In the genomic region with DNA sequence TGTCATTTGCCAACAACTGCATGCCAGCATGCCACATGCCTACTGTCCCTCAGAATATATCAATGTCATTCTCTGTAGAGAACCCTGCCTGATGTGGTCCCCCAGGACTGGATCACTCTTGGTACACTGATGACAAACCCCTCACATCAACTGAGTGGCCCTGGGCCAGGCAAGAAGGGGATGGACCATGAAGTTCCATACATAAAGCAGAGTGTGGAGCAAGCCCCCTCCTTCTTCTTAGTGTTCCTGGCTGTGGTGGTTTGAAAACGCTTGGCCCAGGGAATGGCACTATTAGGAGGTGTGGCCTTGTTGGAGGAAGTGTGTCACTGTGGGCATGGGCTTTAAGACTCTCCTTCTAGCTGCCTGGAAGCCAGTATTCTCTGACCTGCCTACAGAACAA, we compare ENCODE assay signal across 18 mouse cellular contexts. TPM values are rescaled to one million over a fixed set of nuclear protein-coding genes. Genes with fewer than 3 reads are reported as not detected.
"Had no signal": no experiment of that assay in that cellular context is flagged by ENCODE, and none has a peak within 500 bp of the region (broad histone marks: within the 10 kb centered on the region; RNA-seq: fewer than 3 reads in every experiment).

No protein-coding gene starts in this region.

- H3K9me3 ChIP-seq: lung, embryonic 15.5 days; midbrain, embryonic 15.5 days had no signal

- H3K4me3 ChIP-seq: lung, embryonic 15.5 days; midbrain, embryonic 13.5 days; midbrain, embryonic 15.5 days; neural tube, embryonic 12.5 days; stomach, embryonic 15.5 days had no signal

- H3K27me3 ChIP-seq: lung, embryonic 15.5 days; midbrain, embryonic 13.5 days; midbrain, embryonic 15.5 days; neural tube, embryonic 12.5 days; stomach, embryonic 15.5 days had no signal

- H3K27ac ChIP-seq: macrophage; midbrain, embryonic 13.5 days; midbrain, embryonic 15.5 days; neural tube, embryonic 12.5 days; stomach, embryonic 15.5 days; stomach, postnatal 0 days had no signal

- DNase-seq: liver, postnatal 0 days; lung, adult 2 months; lung, postnatal 14 days; lung, postnatal 36 days; right cerebral cortex, postnatal 14 days; thymus, adult 2 months; thymus, postnatal 25 days; thymus, postnatal 4 days had no signal

- H3K36me3 ChIP-seq: lung, embryonic 15.5 days; midbrain, embryonic 13.5 days; midbrain, embryonic 15.5 days; neural tube, embryonic 12.5 days; stomach, embryonic 15.5 days had no signal

RNA-seq across cellular contexts. Expression of a gene that starts 37.3 kb away (rescaled TPM):
- total RNA-seq: megakaryocyte progenitor cell, adult 5-6 weeks; monocyte, adult 5-6 weeks; neutrophil, adult 5-6 weeks had no signal
